Mouse (Mus musculus) E14TG2a.4 (cell line): ENCODE data around the gene Olfr102.

Experiments
- CTCF ChIP-seq: conservative IDR thresholded peaks from 2 replicates; pipeline ENCODE4 v1.5.1; 2014; ENCODE audit warnings: low read length
- POU5F1 ChIP-seq: IDR thresholded peaks from 2 replicates; pipeline ENCODE4 v1.6.1; 2014; ENCODE audit warnings: low read length, borderline replicate concordance

- no peak for TF ChIP-seq POU5F1
- no peak for TF ChIP-seq CTCF
Observed at GRCm38 (mm10) chr17:37304213-37304612, 12.6 kb downstream of the Olfr102 start, which contains the start of gene Olfr101.
